Comparison of ENCODE assay signal across 16 mouse cellular contexts in genomic region chr7:49078930-49079329, GRCm38 (mm10).
DNase-seq lines count a peak whose midpoint lies in the region; ATAC-seq lines count a peak whose summit lies in the region.
"Had no signal": no experiment of that assay in that cellular context is flagged by ENCODE, and none has a peak within 500 bp of the region (broad histone marks: within the 10 kb centered on the region; RNA-seq: fewer than 3 reads in every experiment).

No protein-coding gene starts in this region.

- no peak for ATAC-seq in forebrain, embryonic 11.5 days (replicated peaks; ENCODE audit: low FRiP score)
- no peak for ATAC-seq in midbrain, embryonic 12.5 days (ENCODE audit: low FRiP score, low read depth)
- peak; percentile 47; the same call in 1 of the 2 replicates for ATAC-seq in hindbrain, embryonic 14.5 days (ENCODE audit: low FRiP score)
- ATAC-seq in neural tube, embryonic 15.5 days (ENCODE audit: low FRiP score) = 0 out of 2 replicates have a peak, but pooled peaks have one; percentile 32
- ATAC-seq: Patski had no signal

- no peak overlapping the region for H3K4me3 ChIP-seq in forebrain, embryonic 11.5 days (ENCODE audit: low read depth, low read length)
- H3K4me3 ChIP-seq in forebrain, embryonic 10.5 days = no peak overlapping the region
- no peak overlapping the region for H3K4me3 ChIP-seq in midbrain, embryonic 12.5 days
- no peak overlapping the region for H3K4me3 ChIP-seq in midbrain, embryonic 10.5 days
- no peak overlapping the region for H3K4me3 ChIP-seq in hindbrain, embryonic 14.5 days (replicated peaks; ENCODE audit: low read length)
- no peak overlapping the region for H3K4me3 ChIP-seq in neural tube, embryonic 15.5 days (replicated peaks)
- H3K4me3 ChIP-seq: embryonic facial prominence, embryonic 10.5 days; heart, embryonic 13.5 days; megakaryocyte, embryonic 14.5 days had no signal

- H3K4me2 ChIP-seq in forebrain, embryonic 11.5 days (ENCODE audit: low read depth, low read length, severe bottlenecking) = no peak overlapping the region
- H3K4me2 ChIP-seq in midbrain, embryonic 12.5 days (replicated peaks) = no peak overlapping the region
- H3K4me2 ChIP-seq in hindbrain, embryonic 14.5 days (replicated peaks) = no peak overlapping the region
- no peak overlapping the region for H3K4me2 ChIP-seq in neural tube, embryonic 15.5 days
- H3K4me2 ChIP-seq: heart, embryonic 13.5 days; liver, embryonic 11.5 days had no signal

- peak; percentile 45 for DNase-seq in forebrain, embryonic 11.5 days (ENCODE audit: low spot score)
- DNase-seq in forebrain, embryonic 10.5 days (ENCODE audit: extremely low spot score, low spot score) = no peak
- no peak for DNase-seq in midbrain, embryonic 10.5 days (ENCODE audit: low spot score)
- no peak for DNase-seq in hindbrain, embryonic 14.5 days (ENCODE audit: low spot score)
- DNase-seq in testis, postnatal 10 days (ENCODE audit: low spot score) = no peak
- no peak for DNase-seq in cerebellum, postnatal 36 days
- DNase-seq: adrenal gland, adult 8-10 months; cerebellum, adult 9-11 months; gastrocnemius, postnatal 36 days had no signal

- H3K27me3 ChIP-seq in forebrain, embryonic 11.5 days (ENCODE audit: control insufficient read depth, insufficient read depth, low read length) = peaks cover 2% of the 10 kb centered on the region; the same call in 1 of the 2 replicates
- peaks cover 56% of the 10 kb centered on the region for H3K27me3 ChIP-seq in forebrain, embryonic 10.5 days (ENCODE audit: poor library complexity, severe bottlenecking)
- peaks cover 16% of the 10 kb centered on the region for H3K27me3 ChIP-seq in midbrain, embryonic 12.5 days
- peaks cover 18% of the 10 kb centered on the region; the same call in 1 of the 2 replicates for H3K27me3 ChIP-seq in midbrain, embryonic 10.5 days (ENCODE audit: low read depth, poor library complexity, severe bottlenecking)
- no peaks in the 10 kb centered on the region for H3K27me3 ChIP-seq in hindbrain, embryonic 14.5 days (ENCODE audit: control insufficient read depth, insufficient read depth, low read length)
- H3K27me3 ChIP-seq in neural tube, embryonic 15.5 days (replicated peaks) = no peaks in the 10 kb centered on the region
- H3K27me3 ChIP-seq: Patski had no signal

- no peak overlapping the region for H3K27ac ChIP-seq in forebrain, embryonic 11.5 days (ENCODE audit: low read depth, low read length)
- no peak overlapping the region for H3K27ac ChIP-seq in forebrain, embryonic 10.5 days
- H3K27ac ChIP-seq in midbrain, embryonic 12.5 days (replicated peaks) = peak overlapping the region; percentile 61
- H3K27ac ChIP-seq in midbrain, embryonic 10.5 days (replicated peaks) = no peak overlapping the region
- H3K27ac ChIP-seq in hindbrain, embryonic 14.5 days = peak overlapping the region; percentile 52
- H3K27ac ChIP-seq in neural tube, embryonic 15.5 days (replicated peaks) = peak overlapping the region; percentile 70
- H3K27ac ChIP-seq: embryonic facial prominence, embryonic 10.5 days; heart, embryonic 13.5 days had no signal

- H3K4me1 ChIP-seq in forebrain, embryonic 11.5 days (replicated peaks; ENCODE audit: control insufficient read depth, insufficient read depth, low read length) = no peaks in the 10 kb centered on the region
- H3K4me1 ChIP-seq in forebrain, embryonic 10.5 days = peaks cover 30% of the 10 kb centered on the region
- H3K4me1 ChIP-seq in midbrain, embryonic 12.5 days = peaks cover 52% of the 10 kb centered on the region
- H3K4me1 ChIP-seq in midbrain, embryonic 10.5 days = peaks cover 74% of the 10 kb centered on the region
- peaks cover 46% of the 10 kb centered on the region for H3K4me1 ChIP-seq in hindbrain, embryonic 14.5 days (replicated peaks; ENCODE audit: control insufficient read depth, insufficient read depth, low read length)
- peaks cover 57% of the 10 kb centered on the region for H3K4me1 ChIP-seq in neural tube, embryonic 15.5 days
- H3K4me1 ChIP-seq: megakaryocyte, embryonic 14.5 days had no signal

- H3K9me3 ChIP-seq in forebrain, embryonic 11.5 days (ENCODE audit: control insufficient read depth, low read length) = no peaks in the 10 kb centered on the region
- no peaks in the 10 kb centered on the region for H3K9me3 ChIP-seq in forebrain, embryonic 10.5 days
- no peaks in the 10 kb centered on the region for H3K9me3 ChIP-seq in midbrain, embryonic 12.5 days
- H3K9me3 ChIP-seq in midbrain, embryonic 10.5 days (replicated peaks) = no peaks in the 10 kb centered on the region
- H3K9me3 ChIP-seq in hindbrain, embryonic 14.5 days (ENCODE audit: control insufficient read depth, low read length) = no peaks in the 10 kb centered on the region
- H3K9me3 ChIP-seq in neural tube, embryonic 15.5 days (replicated peaks) = no peaks in the 10 kb centered on the region
- H3K9me3 ChIP-seq: embryonic facial prominence, embryonic 10.5 days; heart, embryonic 13.5 days; megakaryocyte, embryonic 14.5 days had no signal

- no peaks in the 10 kb centered on the region for H3K36me3 ChIP-seq in forebrain, embryonic 11.5 days (ENCODE audit: control insufficient read depth, insufficient read depth, low read length)
- no peaks in the 10 kb centered on the region for H3K36me3 ChIP-seq in forebrain, embryonic 10.5 days (replicated peaks)
- H3K36me3 ChIP-seq in midbrain, embryonic 12.5 days = no peaks in the 10 kb centered on the region
- no peaks in the 10 kb centered on the region for H3K36me3 ChIP-seq in midbrain, embryonic 10.5 days
- no peaks in the 10 kb centered on the region for H3K36me3 ChIP-seq in hindbrain, embryonic 14.5 days (replicated peaks; ENCODE audit: control insufficient read depth, insufficient read depth)
- no peaks in the 10 kb centered on the region for H3K36me3 ChIP-seq in neural tube, embryonic 15.5 days
- H3K36me3 ChIP-seq: embryonic facial prominence, embryonic 10.5 days; heart, embryonic 13.5 days had no signal

- H3K9ac ChIP-seq in forebrain, embryonic 11.5 days (ENCODE audit: low read length) = no peak overlapping the region
- H3K9ac ChIP-seq in midbrain, embryonic 12.5 days (replicated peaks) = no peak overlapping the region
- H3K9ac ChIP-seq in hindbrain, embryonic 14.5 days = no peak overlapping the region
- no peak overlapping the region for H3K9ac ChIP-seq in neural tube, embryonic 15.5 days (replicated peaks)
- H3K9ac ChIP-seq: heart, embryonic 13.5 days had no signal

- WGBS in forebrain, embryonic 11.5 days = 65% methylated on average over 5 of the region's 5 CpGs
- 84% methylated on average over 5 of the region's 5 CpGs for WGBS in forebrain, embryonic 10.5 days
- WGBS in midbrain, embryonic 12.5 days = 31% methylated on average over 5 of the region's 5 CpGs
- WGBS in midbrain, embryonic 10.5 days = 67% methylated on average over 5 of the region's 5 CpGs
- WGBS in hindbrain, embryonic 14.5 days = 14% methylated on average over 5 of the region's 5 CpGs
- 20% methylated on average over 5 of the region's 5 CpGs for WGBS in neural tube, embryonic 15.5 days

Comparison
In these comparisons a context has a peak if more than half of its experiments do, and no peak if none do; other contexts are left out.
1. H3K27ac ChIP-seq: peak in midbrain, embryonic 12.5 days (single experiment), hindbrain, embryonic 14.5 days (single experiment) and neural tube, embryonic 15.5 days (single experiment); none in forebrain, embryonic 11.5 days (single experiment), forebrain, embryonic 10.5 days (single experiment) and midbrain, embryonic 10.5 days (single experiment).
2. ATAC-seq: peak in hindbrain, embryonic 14.5 days (single experiment) and neural tube, embryonic 15.5 days (single experiment); none in forebrain, embryonic 11.5 days (single experiment) and midbrain, embryonic 12.5 days (single experiment).